Mouse (Mus musculus) MEL (cell line): ENCODE data around the gene Rcsd1. TPM values are rescaled to one million over a fixed set of nuclear protein-coding genes. Genes with fewer than 3 reads are reported as not detected.
A peak's percentile ranks its signal among the peaks of the same experiment; 100 is the strongest.

ENCODE experiments used
- DNase-seq: peaks from one replicate; pipeline ENCODE4 v3.0.0; 2011; ENCODE audit warnings: low read depth, low spot score
- H3K27ac ChIP-seq: 2 replicates; pipeline ENCODE4 v1.5.1; 2012; ENCODE audit warnings: low read depth, mild to moderate bottlenecking, control low read depth, low read length, moderate library complexity; ENCODE audit not compliant: control insufficient read depth
- H3K27me3 ChIP-seq, 2 experiments: fragments of 150-350 bp in 1 of 2; sonication (generic) in 1 of 2; 2 replicates each; pipeline ENCODE4 v1.6.1; 2012; ENCODE audit warnings: low read length in 2 of 2, mild to moderate bottlenecking in 2 of 2, improper control_type of control experiment in 1 of 2, moderate library complexity in 1 of 2; ENCODE audit not compliant: insufficient read depth in 2 of 2, control insufficient read depth in 1 of 2
- H3K36me3 ChIP-seq, 2 experiments: 2 replicates each; pipeline ENCODE4 v1.6.1; 2012 to 2014; ENCODE audit warnings: low read length in 2 of 2, improper control_type of control experiment in 1 of 2, inconsistent platforms in 1 of 2, mild to moderate bottlenecking in 1 of 2; ENCODE audit not compliant: insufficient read depth in 2 of 2, control insufficient read depth in 1 of 2
- H3K4me1 ChIP-seq, 2 experiments: fragments of 150-350 bp in 1 of 2; sonication (generic) in 1 of 2; 2 replicates each; pipeline ENCODE4 v1.6.1; 2012; ENCODE audit warnings: low read length in 2 of 2, improper control_type of control experiment in 1 of 2, mild to moderate bottlenecking in 1 of 2; ENCODE audit not compliant: insufficient read depth in 2 of 2, control insufficient read depth in 1 of 2
- H3K4me3 ChIP-seq, 2 experiments: fragments of 150-350 bp in 1 of 2; sonication (generic) in 1 of 2; 2 replicates each; pipeline ENCODE4 v1.5.1; 2012; ENCODE audit warnings: low read depth in 2 of 2, low read length in 2 of 2, mild to moderate bottlenecking in 2 of 2, moderate library complexity in 2 of 2, control low read depth in 1 of 2, improper control_type of control experiment in 1 of 2; ENCODE audit not compliant: control insufficient read depth in 1 of 2, insufficient read depth in 1 of 2
- H3K79me2 ChIP-seq: 2 replicates; pipeline ENCODE4 v1.6.1; 2012; ENCODE audit warnings: mild to moderate bottlenecking, low read length, moderate library complexity; ENCODE audit not compliant: control insufficient read depth, poor library complexity, insufficient read depth
- H3K9ac ChIP-seq: 2 replicates; pipeline ENCODE4 v1.6.1; 2012; ENCODE audit warnings: low read depth, mild to moderate bottlenecking, control low read depth, low read length, moderate library complexity; ENCODE audit not compliant: control insufficient read depth, poor library complexity, severe bottlenecking
- H3K9me3 ChIP-seq: fragments of 150-350 bp; sonication (generic); replicated peaks from 2 replicates; pipeline ENCODE4 v1.6.1; 2012; ENCODE audit warnings: mild to moderate bottlenecking, low read length, improper control_type of control experiment, moderate library complexity; ENCODE audit not compliant: insufficient read depth
- BHLHE40 ChIP-seq: IDR thresholded peaks from 2 replicates; pipeline ENCODE4 v1.6.1; 2012; ENCODE audit warnings: low read depth, mild to moderate bottlenecking, inconsistent platforms, low read length, improper control_type of control experiment, borderline replicate concordance
- CHD1 ChIP-seq: IDR thresholded peaks from 2 replicates; pipeline ENCODE4 v1.6.1; 2012; ENCODE audit warnings: low read depth, mild to moderate bottlenecking, inconsistent platforms, low read length, improper control_type of control experiment
- CHD2 ChIP-seq: IDR thresholded peaks from 2 replicates; pipeline ENCODE4 v1.6.1; 2011; ENCODE audit warnings: low read length, improper control_type of control experiment
- CTCF ChIP-seq, 3 experiments: IDR thresholded peaks in 2 of 3; conservative IDR thresholded peaks in 1 of 3; 2 replicates each; pipeline ENCODE4 v1.5.1; 2011 to 2012; ENCODE audit warnings: low read length in 3 of 3, low read depth in 2 of 3, mild to moderate bottlenecking in 2 of 3, improper control_type of control experiment in 1 of 3, inconsistent platforms in 1 of 3, mixed read lengths in 1 of 3, moderate library complexity in 1 of 3; ENCODE audit not compliant: control insufficient read depth in 1 of 3, insufficient read depth in 1 of 3, poor library complexity in 1 of 3, severe bottlenecking in 1 of 3
- E2F4 ChIP-seq: IDR thresholded peaks from 2 replicates; pipeline ENCODE4 v1.6.1; 2011; ENCODE audit warnings: low read depth, low read length, improper control_type of control experiment, borderline replicate concordance
- ELF1 ChIP-seq: IDR thresholded peaks from 2 replicates; pipeline ENCODE4 v1.6.1; 2014; ENCODE audit warnings: low read depth, mild to moderate bottlenecking, inconsistent platforms, low read length, improper control_type of control experiment, moderate library complexity
- EP300 ChIP-seq, 2 experiments: IDR thresholded peaks; 2 replicates each; pipeline ENCODE4 v1.6.1; 2011; ENCODE audit warnings: improper control_type of control experiment in 2 of 2, low read length in 2 of 2, low read depth in 1 of 2, mild to moderate bottlenecking in 1 of 2
- ETS1 ChIP-seq: IDR thresholded peaks from 2 replicates; pipeline ENCODE4 v1.6.1; 2012; ENCODE audit warnings: low read depth, mild to moderate bottlenecking, inconsistent platforms, low read length, improper control_type of control experiment, moderate library complexity
- GABPA ChIP-seq: IDR thresholded peaks from 2 replicates; pipeline ENCODE4 v1.6.1; 2012; ENCODE audit warnings: low read depth, mild to moderate bottlenecking, inconsistent platforms, low read length, improper control_type of control experiment, moderate library complexity
- GATA1 ChIP-seq: IDR thresholded peaks from 2 replicates; pipeline ENCODE4 v1.6.1; 2011; ENCODE audit warnings: low read depth, low read length, improper control_type of control experiment
- HCFC1 ChIP-seq: IDR thresholded peaks from 2 replicates; pipeline ENCODE4 v1.6.1; 2012; ENCODE audit warnings: low read depth, mild to moderate bottlenecking, inconsistent platforms, low read length, improper control_type of control experiment, moderate library complexity
- JUND ChIP-seq: IDR thresholded peaks from 2 replicates; pipeline ENCODE4 v1.6.1; 2011; ENCODE audit warnings: low read depth, mild to moderate bottlenecking, improper control_type of control experiment, low read length
- KAT2A ChIP-seq: conservative IDR thresholded peaks from 2 replicates; pipeline ENCODE4 v1.6.1; 2012; ENCODE audit warnings: low read depth, low read length, improper control_type of control experiment, inconsistent platforms
- MAFK ChIP-seq: IDR thresholded peaks from 2 replicates; pipeline ENCODE4 v1.6.1; 2011; ENCODE audit warnings: low read depth, mild to moderate bottlenecking, low read length, improper control_type of control experiment, borderline replicate concordance
- MAX ChIP-seq: IDR thresholded peaks from 2 replicates; pipeline ENCODE4 v1.6.1; 2011; ENCODE audit warnings: low read length, improper control_type of control experiment
- MAZ ChIP-seq: IDR thresholded peaks from 2 replicates; pipeline ENCODE4 v1.6.1; 2012; ENCODE audit warnings: low read depth, mild to moderate bottlenecking, inconsistent platforms, low read length, improper control_type of control experiment
- MEF2A ChIP-seq: IDR thresholded peaks from 2 replicates; pipeline ENCODE4 v1.6.1; 2014; ENCODE audit warnings: low read depth, mild to moderate bottlenecking, inconsistent platforms, low read length, improper control_type of control experiment; ENCODE audit not compliant: poor library complexity, insufficient replicate concordance, severe bottlenecking; ENCODE audit errors: extremely low read depth
- MXI1 ChIP-seq: IDR thresholded peaks from 2 replicates; pipeline ENCODE4 v1.6.1; 2011; ENCODE audit warnings: mild to moderate bottlenecking, low read depth, low read length, improper control_type of control experiment
- MYB ChIP-seq: IDR thresholded peaks from 2 replicates; pipeline ENCODE4 v1.6.1; 2011; ENCODE audit warnings: mild to moderate bottlenecking, low read depth, low read length, improper control_type of control experiment
- MYC ChIP-seq: IDR thresholded peaks from 2 replicates; pipeline ENCODE4 v1.6.1; 2011; ENCODE audit warnings: low read depth, mild to moderate bottlenecking, low read length, improper control_type of control experiment, moderate library complexity
- NELFE ChIP-seq: IDR thresholded peaks from 2 replicates; pipeline ENCODE4 v1.6.1; 2011; ENCODE audit warnings: low read depth, low read length, improper control_type of control experiment
- NRF1 ChIP-seq: IDR thresholded peaks from 2 replicates; pipeline ENCODE4 v1.6.1; 2014; ENCODE audit warnings: low read depth, mild to moderate bottlenecking, inconsistent platforms, low read length, improper control_type of control experiment, moderate library complexity; ENCODE audit not compliant: poor library complexity, insufficient read depth, severe bottlenecking
- POLR2A ChIP-seq, 2 experiments: IDR thresholded peaks; 2 replicates each; pipeline ENCODE4 v1.6.1; 2011 to 2012; ENCODE audit warnings: low read length in 2 of 2, mild to moderate bottlenecking in 2 of 2, control low read depth in 1 of 2, improper control_type of control experiment in 1 of 2, low read depth in 1 of 2, moderate library complexity in 1 of 2; ENCODE audit not compliant: control insufficient read depth in 1 of 2, insufficient read depth in 1 of 2, poor library complexity in 1 of 2
- POLR2AphosphoS2 ChIP-seq: IDR thresholded peaks from 2 replicates; pipeline ENCODE4 v1.6.1; 2011; ENCODE audit warnings: low read length, improper control_type of control experiment
- POLR2AphosphoS5 ChIP-seq: IDR thresholded peaks from 2 replicates; pipeline ENCODE4 v1.6.1; 2012; ENCODE audit warnings: low read depth, borderline replicate concordance, mild to moderate bottlenecking, inconsistent platforms, low read length, moderate library complexity, mixed read lengths
- RAD21 ChIP-seq: IDR thresholded peaks from 2 replicates; pipeline ENCODE4 v1.6.1; 2011; ENCODE audit warnings: mild to moderate bottlenecking, low read depth, low read length, improper control_type of control experiment
- RCOR1 ChIP-seq: IDR thresholded peaks from 2 replicates; pipeline ENCODE4 v1.6.1; 2012; ENCODE audit warnings: low read depth, mild to moderate bottlenecking, inconsistent platforms, low read length, improper control_type of control experiment
- SIN3A ChIP-seq: IDR thresholded peaks from 2 replicates; pipeline ENCODE4 v1.6.1; 2012; ENCODE audit warnings: low read length, improper control_type of control experiment, inconsistent platforms
- SMC3 ChIP-seq: IDR thresholded peaks from 2 replicates; pipeline ENCODE4 v1.6.1; 2011; ENCODE audit warnings: low read depth, low read length, improper control_type of control experiment
- TAL1 ChIP-seq: IDR thresholded peaks from 2 replicates; pipeline ENCODE4 v1.6.1; 2012; ENCODE audit warnings: mild to moderate bottlenecking, inconsistent platforms, low read length, moderate library complexity, mixed read lengths
- TBP ChIP-seq: IDR thresholded peaks from 2 replicates; pipeline ENCODE4 v1.8.0; 2011; ENCODE audit warnings: low read depth, low read length, improper control_type of control experiment
- TCF12 ChIP-seq: IDR thresholded peaks from 2 replicates; pipeline ENCODE4 v1.6.1; 2014; ENCODE audit warnings: low read depth, mild to moderate bottlenecking, inconsistent platforms, low read length, improper control_type of control experiment, moderate library complexity
- UBTF ChIP-seq: IDR thresholded peaks from 2 replicates; pipeline ENCODE4 v1.6.1; 2012; ENCODE audit warnings: low read depth, mild to moderate bottlenecking, inconsistent platforms, low read length, improper control_type of control experiment, moderate library complexity, borderline replicate concordance; ENCODE audit not compliant: insufficient read depth
- USF2 ChIP-seq, 2 experiments: IDR thresholded peaks; 2 replicates each; pipeline ENCODE4 v1.6.1; 2011 to 2012; ENCODE audit warnings: improper control_type of control experiment in 2 of 2, low read length in 2 of 2, borderline replicate concordance in 1 of 2, inconsistent platforms in 1 of 2, low read depth in 1 of 2, mild to moderate bottlenecking in 1 of 2; ENCODE audit not compliant: insufficient read depth in 1 of 2
- ZC3H11A ChIP-seq: IDR thresholded peaks from 2 replicates; pipeline ENCODE4 v1.6.1; 2012; ENCODE audit warnings: low read depth, mild to moderate bottlenecking, inconsistent platforms, low read length, improper control_type of control experiment
- ZKSCAN1 ChIP-seq: IDR thresholded peaks from 2 replicates; pipeline ENCODE4 v1.6.1; 2012; ENCODE audit warnings: low read depth, mild to moderate bottlenecking, inconsistent platforms, low read length, improper control_type of control experiment, moderate library complexity
- ZMIZ1 ChIP-seq: IDR thresholded peaks from 2 replicates; pipeline ENCODE4 v1.6.1; 2012; ENCODE audit warnings: low read depth, mild to moderate bottlenecking, inconsistent platforms, low read length, improper control_type of control experiment, moderate library complexity
- ZNF384 ChIP-seq: IDR thresholded peaks from 2 replicates; pipeline ENCODE4 v1.6.1; 2012; ENCODE audit warnings: low read depth, mild to moderate bottlenecking, inconsistent platforms, low read length, improper control_type of control experiment
- polyA plus RNA-seq, 2 experiments: library from polyadenylated mRNA; stranded (reverse) in 1 of 2; unstranded in 1 of 2; fragments of >175 nt in 1 of 2; fragments of >200 nt in 1 of 2; gene quantifications; 2 replicates each; pipeline versions ENCODE4 v1.2.1 to v1.2.4; 2012; ENCODE audit warnings: low replicate concordance in 2 of 2, low read depth in 1 of 2; ENCODE audit not compliant: insufficient read length in 2 of 2, insufficient read depth in 1 of 2, missing spikeins in 1 of 2
- total RNA-seq: library from RNA; depleted of rRNA; stranded (reverse); fragments of 300-350 nt; gene quantifications from 2 replicates; pipeline ENCODE4 v1.2.3, GENCODE M21; 2012

Gene Rcsd1
- total and polyA plus RNA-seq, 3 experiments: 19.0 to 38.0 TPM; not detected in 1

GRCm38 (mm10) chr1:165628603-165629002 lies 81.0 kb downstream of the Rcsd1 start:
- Histone ChIP-seq H3K9ac (no peak overlapping the region), H3K27ac (peak overlapping the region; percentile 32), H3K79me2 (no peaks in the 10 kb centered on the region), H3K9me3 (no peaks in the 10 kb centered on the region), H3K36me3 (peaks cover 0 to 12% of the 10 kb centered on the region in 2 experiments; a peak in 2 of 4 replicates), H3K27me3 (no peaks in the 10 kb centered on the region), H3K4me3 (no peak overlapping the region), H3K4me1 (peaks cover 8 to 13% of the 10 kb centered on the region in 2 experiments)
- DNase-seq: peak; percentile 80
- TF ChIP-seq NRF1: no peak
- no peak for TF ChIP-seq POLR2AphosphoS2
- peak; percentile 60; the same call in 1 of the 2 replicates for TF ChIP-seq BHLHE40
- TF ChIP-seq MYB: no peak
- TF ChIP-seq GABPA: no peak
- 0 out of 2 replicates have a peak, but pooled peaks have one; percentile 29 for TF ChIP-seq MAFK
- no peak for TF ChIP-seq JUND
- TF ChIP-seq CTCF (IDR thresholded peaks at IDR 0.05 in 2 of 3, conservative IDR thresholded peaks at IDR 0.05 in 1 of 3; ENCODE audit: control insufficient read depth in 1 of 3, insufficient read depth in 1 of 3, low read depth in 2 of 3, low read length in 3 of 3, poor library complexity in 1 of 3, severe bottlenecking in 1 of 3): no peak
- TF ChIP-seq ZMIZ1: no peak
- peak; percentile 89 to 91 for TF ChIP-seq EP300 (IDR thresholded peaks at IDR 0.05; ENCODE audit: low read depth in 1 of 2, low read length in 2 of 2)
- no peak for TF ChIP-seq MEF2A
- peak; percentile 88 for TF ChIP-seq RCOR1
- no peak for TF ChIP-seq ELF1
- no peak for TF ChIP-seq CHD1
- TF ChIP-seq CHD2: peak; percentile 18; the same call in 1 of the 2 replicates
- TF ChIP-seq ZKSCAN1: no peak
- peak; percentile 80 for TF ChIP-seq ETS1
- TF ChIP-seq E2F4: no peak
- no peak for TF ChIP-seq HCFC1
- TF ChIP-seq NELFE: no peak
- TF ChIP-seq MYC: no peak
- no peak for TF ChIP-seq POLR2AphosphoS5
- no peak for TF ChIP-seq MAX
- TF ChIP-seq TAL1: peak; percentile 86
- TF ChIP-seq MAZ: no peak; the same call in 1 of the 2 replicates
- no peak; the same call in 1 of the 2 replicates for TF ChIP-seq ZC3H11A
- peak; percentile 48; the same call in 1 of the 2 replicates for TF ChIP-seq SIN3A
- peak; percentile 90 for TF ChIP-seq GATA1
- no peak for TF ChIP-seq SMC3
- no peak for TF ChIP-seq RAD21
- peak; percentile 95 for TF ChIP-seq TCF12
- no peak for TF ChIP-seq POLR2A (IDR thresholded peaks at IDR 0.05; ENCODE audit: control insufficient read depth in 1 of 2, insufficient read depth in 1 of 2, low read depth in 1 of 2, low read length in 2 of 2, poor library complexity in 1 of 2)
- TF ChIP-seq USF2 (IDR thresholded peaks at IDR 0.05; ENCODE audit: borderline replicate concordance in 1 of 2, insufficient read depth in 1 of 2, low read depth in 1 of 2, low read length in 2 of 2): no peak
- TF ChIP-seq KAT2A: no peak
- TF ChIP-seq ZNF384: no peak
- TF ChIP-seq MXI1: no peak
- TF ChIP-seq UBTF: no peak
- no peak for TF ChIP-seq TBP
